Mouse (Mus musculus): ENCODE results near the gene Olfr76. TPM values are rescaled to one million over a fixed set of nuclear protein-coding genes. Genes with fewer than 3 reads are reported as not detected.
"Not testable (repeated sequence)": the region's sequence is repeated elsewhere in the genome, so short reads cannot be mapped to it uniquely, and the experiment has no call there.

Olfr76 gene
- polyA plus RNA-seq (2017; shearing (Covaris generic)) = not detected

GRCm38 (mm10) chr19:12123103-12123502, at the start of gene Olfr76:
TSS of gene Olfr76 (minus strand) at chr19:12123203.
- ATAC-seq = no peak

- ATAC-seq = not testable (repeated sequence)
Measured at GRCm38 (mm10) chr19:12170062-12170599, 47.1 kb upstream of the Olfr76 start, which contains the start of gene Olfr1555-ps1. TSS of gene Olfr1555-ps1 (minus strand) at chr19:12170112.

GRCm38 (mm10) chr19:12145452-12145851, 22.4 kb upstream of the Olfr76 start:
- no peak for ATAC-seq

- ATAC-seq = no peak
Measured at GRCm38 (mm10) chr19:12143356-12143755, 20.4 kb upstream of the Olfr76 start.

- no peak for ATAC-seq
Measured at GRCm38 (mm10) chr19:12134289-12134688, 11.3 kb upstream of the Olfr76 start.

- ATAC-seq = no peak
Measured at GRCm38 (mm10) chr19:12116464-12116863, 6.5 kb downstream of the Olfr76 start.

GRCm38 (mm10) chr19:12115797-12116196, 7.2 kb downstream of the Olfr76 start, which contains the start of gene Olfr1428:
TSS of gene Olfr1428 (minus strand) at chr19:12115897.
- no peak for ATAC-seq

GRCm38 (mm10) chr19:12113807-12114206, 9.2 kb downstream of the Olfr76 start:
- no peak for ATAC-seq

GRCm38 (mm10) chr19:12104541-12104940, 18.5 kb downstream of the Olfr76 start:
- no peak for ATAC-seq

GRCm38 (mm10) chr19:12103234-12103633, 19.8 kb downstream of the Olfr76 start, which contains the start of gene Olfr1427:
TSS of gene Olfr1427 (minus strand) at chr19:12103334.
- no peak for ATAC-seq

GRCm38 (mm10) chr19:12091913-12092312, 31.1 kb downstream of the Olfr76 start, which contains the start of gene Olfr1426:
TSS of gene Olfr1426 (minus strand) at chr19:12092013.
- no peak for ATAC-seq

- ATAC-seq = not testable (repeated sequence)
Measured at GRCm38 (mm10) chr19:12077631-12078030, 45.4 kb downstream of the Olfr76 start, which contains the start of gene Olfr1425. TSS of gene Olfr1425 (minus strand) at chr19:12077731.

- not testable (repeated sequence) for ATAC-seq
Measured at GRCm38 (mm10) chr19:12069546-12069945, 53.5 kb downstream of the Olfr76 start.

Other genes with a start within 250 kb of the Olfr76 start
- gene Olfr1419, start 248.1 kb downstream of the Olfr76 start, polyA plus RNA-seq (2017; shearing (Covaris generic)) = not detected
- gene Olfr1420, start 236.6 kb downstream of the Olfr76 start, polyA plus RNA-seq (2017; shearing (Covaris generic)) = not detected
- 10 to 100 TPM; 14.5 to 15.9 TPM for gene Patl1, start 210.8 kb downstream of the Olfr76 start, polyA plus RNA-seq (2017; shearing (Covaris generic))
- 1 to 10 TPM; 6.7 to 7.3 TPM for gene Osbp, start 157.3 kb downstream of the Olfr76 start, polyA plus RNA-seq (2017; shearing (Covaris generic))
- gene Olfr1423, start 81.9 kb downstream of the Olfr76 start, polyA plus RNA-seq (2017; shearing (Covaris generic)) = under 1 TPM in 1 of 2 experiments, not detected in 1; 0.05 TPM
- gene Olfr1424, start 60.5 kb downstream of the Olfr76 start, polyA plus RNA-seq (2017; shearing (Covaris generic)) = not detected
- gene Olfr1425, start 45.5 kb downstream of the Olfr76 start, polyA plus RNA-seq (2017; shearing (Covaris generic)) = not detected
- gene Olfr1426, start 31.2 kb downstream of the Olfr76 start, polyA plus RNA-seq (2017; shearing (Covaris generic)) = not detected
- gene Olfr1427, start 19.9 kb downstream of the Olfr76 start, polyA plus RNA-seq (2017; shearing (Covaris generic)) = not detected
- not detected for gene Olfr1428, start 7.3 kb downstream of the Olfr76 start, polyA plus RNA-seq (2017; shearing (Covaris generic))
- gene Olfr1555-ps1, start 46.9 kb upstream of the Olfr76 start, polyA plus RNA-seq (2017; shearing (Covaris generic)) = under 1 TPM in 1 of 2 experiments, not detected in 1; 0.16 TPM
- not detected for gene Olfr1431, start 77.4 kb upstream of the Olfr76 start, polyA plus RNA-seq (2017; shearing (Covaris generic))
- not detected for gene Olfr1432, start 109.4 kb upstream of the Olfr76 start, polyA plus RNA-seq (2017; shearing (Covaris generic))
- not detected for gene Olfr262, start 118.5 kb upstream of the Olfr76 start, polyA plus RNA-seq (2017; shearing (Covaris generic))
- not detected for gene Olfr235, start 137.8 kb upstream of the Olfr76 start, polyA plus RNA-seq (2017; shearing (Covaris generic))
- not detected for gene Olfr1434, start 156.7 kb upstream of the Olfr76 start, polyA plus RNA-seq (2017; shearing (Covaris generic))
- gene Olfr1436, start 175.9 kb upstream of the Olfr76 start, polyA plus RNA-seq (2017; shearing (Covaris generic)) = not detected
- not detected for gene Olfr1437, start 201.9 kb upstream of the Olfr76 start, polyA plus RNA-seq (2017; shearing (Covaris generic))
- gene Olfr1438-ps1, start 212.7 kb upstream of the Olfr76 start, polyA plus RNA-seq (2017; shearing (Covaris generic)) = not detected